Mouse (Mus musculus): ENCODE data around the gene Zfp428.

DNA sequence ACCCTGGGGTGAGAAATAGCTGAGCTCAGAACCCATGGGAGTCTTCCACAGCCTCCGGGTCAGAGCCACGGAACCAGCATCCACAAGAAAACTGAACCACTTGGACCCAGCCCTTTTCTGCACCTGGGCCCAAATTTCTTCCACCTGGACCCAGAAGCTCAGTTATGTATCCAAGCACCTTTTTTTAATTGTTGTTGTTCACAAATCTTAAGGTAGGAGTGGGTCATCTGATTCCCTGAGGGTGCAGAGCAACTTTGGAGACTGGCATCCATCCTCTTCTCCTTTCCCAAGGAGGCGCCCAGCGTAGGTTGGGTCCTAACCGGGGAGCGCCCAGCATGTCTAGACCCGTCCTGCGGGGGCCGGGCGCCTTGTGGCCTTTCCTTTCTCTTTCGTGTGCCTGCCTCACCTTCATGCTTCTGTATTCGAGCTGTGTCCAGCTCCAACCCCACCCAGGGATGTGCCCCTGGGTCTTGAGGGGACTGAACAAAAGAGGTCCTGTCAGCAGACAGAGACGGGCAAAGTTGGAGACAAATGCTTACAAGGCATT, 39.3 kb downstream of the Zfp428 start, which contains the start of the genes Pinlyp and Xrcc1:
- TF ChIP-seq GATA1 (IDR thresholded peaks at IDR 0.05; ENCODE audit: borderline replicate concordance, low read length) (no peak), CTCF (IDR thresholded peaks at IDR 0.05; ENCODE audit: low read depth, low read length) (no peak)
